Mouse (Mus musculus) lung, postnatal 0 days (tissue): Measurements from ENCODE around the gene Map3k6.

Source experiments
- CTCF ChIP-seq: IDR thresholded peaks from 2 replicates; pipeline ENCODE4 v1.5.1; 2016; ENCODE audit warnings: antibody characterized with exemption, mild to moderate bottlenecking
- EP300 ChIP-seq: IDR thresholded peaks from 2 replicates; pipeline ENCODE4 v1.6.1; 2016; ENCODE audit warnings: antibody characterized with exemption, mild to moderate bottlenecking, control low read depth

DNA sequence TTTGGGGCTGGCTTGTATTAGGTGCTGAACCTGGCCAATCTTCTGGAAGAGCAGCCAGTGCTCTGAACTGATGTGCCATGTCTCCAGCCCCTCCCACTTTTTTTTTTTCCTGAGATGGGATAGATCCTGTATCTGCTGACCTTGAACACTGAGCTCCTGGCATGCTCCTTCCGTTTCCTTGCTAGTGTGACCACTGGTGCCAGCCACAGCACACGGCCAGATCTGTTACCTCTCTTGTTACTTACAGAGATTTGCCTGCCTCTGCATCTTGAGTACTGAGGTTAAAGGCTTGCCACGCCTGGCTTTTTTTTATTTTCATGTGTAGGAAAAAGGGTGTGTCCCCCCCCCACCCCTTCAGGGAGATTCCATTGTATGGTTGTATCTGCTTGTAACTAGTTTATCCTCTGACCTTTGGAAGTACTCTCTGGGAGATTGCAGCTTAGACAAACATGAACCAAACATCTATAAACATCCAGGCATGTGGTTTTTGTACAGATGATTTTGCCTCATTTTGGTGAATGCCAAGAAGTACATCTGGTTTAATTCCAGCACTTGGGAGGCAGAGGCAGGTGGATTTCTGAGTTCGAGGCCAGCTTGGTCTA is 46.0 kb downstream of the Map3k6 start:
- no peak for TF ChIP-seq CTCF
- TF ChIP-seq EP300 = no peak
